Mouse (Mus musculus): Measurements from ENCODE around the gene Cttnbp2nl.

Cttnbp2nl gene

DNA sequence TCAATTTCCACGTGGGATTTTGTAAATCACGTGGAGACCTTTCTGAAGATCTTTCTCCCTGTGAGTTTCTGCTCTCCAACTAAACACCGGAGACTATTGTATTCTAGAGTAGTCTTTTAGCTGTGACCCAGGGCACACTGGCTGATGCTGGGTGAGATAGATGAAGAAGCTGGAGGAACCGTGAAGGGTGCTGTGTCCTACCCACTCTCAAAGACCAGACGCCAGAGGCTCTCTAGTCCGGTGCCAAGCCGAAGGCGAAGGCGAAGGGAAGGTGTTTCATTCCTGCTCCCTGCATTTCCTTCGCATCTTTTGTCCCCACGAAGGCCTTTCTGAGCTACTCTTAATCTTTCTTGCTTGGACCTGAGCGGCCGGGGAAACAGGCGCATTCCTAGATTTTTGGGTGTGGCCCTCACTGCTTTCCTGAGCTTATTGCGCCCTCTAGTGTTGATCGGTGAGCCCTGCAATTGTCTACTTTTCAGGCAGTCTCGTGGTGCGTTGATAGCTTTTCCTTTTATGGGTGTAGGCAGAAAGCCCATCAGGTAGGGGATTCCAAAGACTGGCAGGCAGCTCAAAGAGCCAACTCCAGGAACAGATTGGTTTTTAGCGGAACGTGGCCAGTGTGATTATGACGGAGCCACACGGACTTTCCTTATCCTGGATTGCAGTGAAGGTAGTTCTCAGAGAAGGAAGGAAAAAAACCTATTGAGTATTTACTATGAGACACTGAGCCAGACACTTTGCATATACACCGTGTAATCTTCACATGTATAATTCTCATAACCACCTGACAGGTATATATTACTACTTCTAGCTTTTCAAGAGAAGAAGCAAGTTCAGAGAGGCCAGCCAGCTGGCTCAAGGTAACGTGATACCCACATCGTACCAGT, 5.9 kb upstream of the Cttnbp2nl start:
- DNase-seq = peak; percentile 77

DNA sequence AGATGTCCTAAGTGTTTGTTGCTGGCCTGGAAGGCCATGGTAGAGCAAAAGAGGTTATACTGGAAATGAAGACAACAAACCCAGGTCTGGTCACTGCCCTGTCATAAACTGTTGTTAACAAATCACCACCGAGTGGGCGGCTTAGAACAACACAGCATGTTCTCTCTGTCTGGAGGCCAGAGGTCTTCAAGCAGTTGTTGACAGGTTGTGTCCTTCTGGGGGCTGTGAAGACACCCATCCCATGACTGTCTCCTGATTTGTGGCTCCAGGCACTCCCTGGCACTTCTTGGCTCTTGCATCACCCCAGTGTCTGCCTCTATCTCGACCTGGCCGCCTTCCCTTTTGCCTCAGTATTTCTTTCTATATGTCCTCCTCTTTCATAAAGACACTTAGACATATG, 2.7 kb upstream of the Cttnbp2nl start:
- no peak for DNase-seq

DNA sequence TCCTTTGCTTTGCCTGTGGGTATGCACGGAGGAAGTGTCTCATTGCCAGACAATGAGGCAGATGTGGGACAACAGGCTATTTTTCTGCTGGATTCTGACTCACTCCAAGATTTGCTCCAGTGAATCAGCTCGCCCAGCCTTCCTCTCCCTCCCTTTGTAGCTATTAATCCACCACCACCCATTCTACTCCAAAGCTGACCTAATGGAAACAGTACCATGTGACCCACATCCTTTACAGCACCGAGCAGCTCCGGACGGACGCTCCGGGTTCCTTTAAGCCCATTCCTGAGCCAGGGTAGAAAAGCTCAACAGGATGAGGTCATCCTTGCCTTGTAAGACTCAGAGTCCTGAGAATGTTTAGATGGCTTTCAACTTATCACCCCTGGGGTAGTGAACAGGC, 2.0 kb upstream of the Cttnbp2nl start:
- no peak for DNase-seq

- DNase-seq = no peak
These were observed 704 bp upstream of the Cttnbp2nl start for GRCm38 (mm10) chr3:105053698-105054001.

GRCm38 (mm10) chr3:105052171-105052936, 592 bp downstream of the Cttnbp2nl start:
- DNase-seq = no peak

GRCm38 (mm10) chr3:105051103-105051502, 1.8 kb downstream of the Cttnbp2nl start:
- no peak for DNase-seq

DNA sequence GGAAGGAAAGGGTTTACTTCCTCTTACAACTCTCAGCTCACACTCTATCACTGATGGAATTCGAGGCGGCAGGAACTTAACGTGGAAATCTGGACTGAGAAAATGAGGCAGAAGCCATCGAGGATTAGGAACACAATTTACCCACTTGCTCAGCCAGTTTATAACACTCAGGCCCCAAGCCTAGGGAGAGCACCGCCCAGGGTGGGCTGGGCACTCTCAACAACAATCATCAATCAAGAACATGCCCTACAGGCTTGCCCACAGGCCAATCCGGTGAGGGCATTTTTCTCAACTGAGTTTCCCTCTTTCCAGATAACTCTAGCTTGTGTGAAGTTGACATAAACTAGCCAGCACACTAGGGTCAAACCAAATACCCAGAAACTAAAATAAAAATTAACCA, 3.1 kb downstream of the Cttnbp2nl start:
- no peak for DNase-seq

- no peak for DNase-seq
These were observed 5.3 kb downstream of the Cttnbp2nl start for GRCm38 (mm10) chr3:105047616-105048015.

DNA sequence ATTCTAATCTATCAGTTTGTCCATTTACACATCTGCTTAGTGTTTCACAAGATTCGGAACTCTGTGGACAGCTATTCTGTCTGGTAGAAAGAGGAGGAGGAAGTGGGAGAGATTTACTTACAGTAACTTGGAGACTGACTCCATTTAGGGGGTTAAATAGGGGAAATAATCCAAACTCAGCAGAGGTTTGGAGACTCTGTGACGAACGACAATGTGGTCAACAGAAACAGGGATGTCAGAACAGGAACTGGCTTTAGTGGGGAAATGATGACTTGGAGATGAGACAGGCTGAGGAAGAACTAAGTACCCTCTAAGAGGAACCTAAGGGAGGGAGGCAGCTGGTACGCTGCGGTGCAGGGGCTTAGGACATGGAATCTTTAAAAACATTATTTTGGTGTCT, 6.1 kb downstream of the Cttnbp2nl start:
- DNase-seq = no peak

DNA sequence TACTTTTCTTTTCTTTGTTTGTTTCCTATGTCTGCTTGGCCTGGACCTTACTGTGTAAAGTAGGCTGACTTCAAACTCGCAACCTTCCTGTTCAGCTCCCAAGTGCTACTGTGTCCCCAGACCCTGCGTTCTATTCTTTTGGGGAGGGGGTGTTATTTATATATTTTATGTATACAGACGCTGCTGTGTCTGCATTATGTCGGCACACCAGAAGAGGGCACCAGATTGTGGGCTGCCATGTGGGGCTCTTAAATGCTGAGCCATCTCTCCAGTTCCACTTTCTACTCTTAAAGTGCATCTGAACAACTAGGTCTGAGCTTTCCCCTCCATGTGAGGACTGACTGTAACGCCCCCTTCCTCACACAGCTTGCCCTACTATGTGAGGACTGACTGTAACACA, 9.2 kb downstream of the Cttnbp2nl start:
- no peak for DNase-seq

DNA sequence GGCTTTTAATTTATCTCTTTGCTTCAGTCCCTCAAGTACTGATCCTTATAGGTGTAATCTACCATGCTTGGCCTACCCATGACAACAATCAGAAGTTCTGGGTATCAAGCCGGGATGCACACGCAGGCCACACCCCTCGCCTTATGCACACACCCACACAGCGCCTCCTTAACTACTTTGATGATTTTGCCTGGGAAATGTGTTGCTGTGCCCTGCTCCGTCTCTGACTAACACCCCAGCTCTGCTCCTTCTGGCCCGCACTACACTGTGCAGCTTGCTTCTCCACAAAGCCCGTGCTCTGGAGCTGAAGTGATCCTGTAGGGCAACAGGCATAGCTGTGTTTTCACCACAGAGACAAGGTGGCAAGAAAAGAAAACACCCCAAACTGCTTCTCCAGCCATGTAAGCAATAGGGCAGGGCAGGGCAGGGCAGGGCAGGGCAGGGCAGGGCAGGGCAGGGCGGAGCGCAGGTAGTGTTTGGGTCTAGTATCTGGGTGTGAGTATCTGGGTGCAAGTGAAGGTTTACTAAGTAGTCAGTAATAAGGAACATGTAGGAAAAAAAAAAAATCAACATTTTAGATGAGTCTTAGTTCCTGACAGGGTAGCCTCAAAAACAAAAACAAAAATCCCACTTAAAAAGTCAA, 11.8 kb downstream of the Cttnbp2nl start:
- DNase-seq = no peak

GRCm38 (mm10) chr3:105040002-105040401, 12.9 kb downstream of the Cttnbp2nl start:
- no peak for DNase-seq

DNA sequence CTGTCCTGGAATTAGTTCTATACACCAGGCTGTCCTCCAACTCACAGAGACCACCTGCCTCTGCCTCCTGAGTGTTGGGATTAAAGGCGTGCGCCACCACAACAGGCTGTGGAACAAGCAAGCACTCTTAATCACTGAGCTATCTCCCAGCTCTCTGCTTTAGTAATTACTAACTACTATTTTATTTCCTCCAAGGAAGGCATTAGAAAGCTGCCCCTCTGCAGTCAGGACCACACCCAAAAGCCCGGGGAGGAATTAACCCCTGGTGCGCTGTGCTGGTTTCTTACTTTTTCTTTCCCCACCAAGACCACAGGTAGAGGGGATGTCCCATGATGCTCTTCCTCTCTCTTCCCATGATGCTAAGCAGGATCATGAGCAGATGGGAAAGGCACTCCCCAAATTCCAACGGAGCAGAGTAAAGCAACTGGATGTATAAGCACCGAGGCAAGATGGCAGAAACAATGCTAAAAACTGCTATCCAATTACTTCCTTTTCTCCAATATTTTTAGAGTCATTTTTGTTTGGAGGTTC, 15.6 kb downstream of the Cttnbp2nl start:
- no peak for DNase-seq

DNA sequence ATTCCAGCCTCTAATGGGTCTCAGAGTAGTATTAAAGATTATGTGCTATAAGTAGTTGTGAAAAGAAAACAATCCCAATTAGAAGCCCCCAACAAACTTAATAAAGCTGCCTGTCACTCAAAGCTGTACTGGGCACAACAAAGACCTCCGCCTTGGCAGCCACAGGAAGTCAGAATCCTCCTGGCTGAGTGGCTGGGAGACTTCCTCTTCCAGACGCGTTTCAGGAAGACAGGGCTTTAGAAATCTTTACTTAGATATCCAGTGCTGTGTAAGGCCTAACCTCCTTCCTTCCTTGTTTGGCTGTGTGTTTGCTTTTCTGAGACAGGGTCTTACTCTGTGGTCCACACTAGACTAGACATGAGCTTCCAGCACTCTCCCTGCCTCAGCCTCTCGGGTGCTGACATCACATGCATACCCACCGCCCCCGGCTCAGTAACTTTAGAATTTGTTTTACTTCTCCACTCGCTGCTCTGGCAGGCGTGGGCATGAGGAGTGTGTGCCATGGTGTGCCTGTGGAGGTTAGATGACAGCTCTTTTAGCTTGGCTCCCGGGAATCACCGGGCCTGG, 16.6 kb downstream of the Cttnbp2nl start:
- DNase-seq = no peak

DNA sequence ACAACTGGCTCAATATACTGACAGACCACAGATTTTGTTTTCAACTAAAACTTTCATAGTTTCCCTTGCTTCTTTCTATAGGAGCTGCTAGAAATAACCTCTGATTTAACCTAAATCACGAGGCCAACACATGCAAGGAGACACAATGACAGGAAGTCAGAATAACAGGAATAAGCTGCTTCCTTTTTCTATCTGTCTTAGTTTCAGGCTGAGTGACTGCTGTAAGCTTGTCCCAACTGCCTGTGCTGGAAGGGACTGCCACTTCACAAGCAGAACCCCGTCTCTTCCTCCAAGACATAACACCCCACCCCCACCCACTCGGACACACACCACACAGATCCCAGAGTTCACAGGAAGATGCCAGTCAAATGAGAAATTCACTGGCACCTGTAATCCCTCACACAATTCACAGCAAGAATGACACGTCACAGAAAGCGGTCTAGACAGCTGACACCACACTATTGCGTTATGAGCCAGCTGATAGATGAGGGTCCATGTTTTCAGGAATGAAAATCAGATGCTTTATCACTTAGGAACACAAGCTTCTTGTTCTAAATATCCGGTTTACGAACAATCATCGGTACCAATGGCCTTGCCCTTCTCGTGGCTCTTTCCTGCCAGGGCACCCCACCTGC, 29.5 kb downstream of the Cttnbp2nl start:
- DNase-seq = no peak

DNA sequence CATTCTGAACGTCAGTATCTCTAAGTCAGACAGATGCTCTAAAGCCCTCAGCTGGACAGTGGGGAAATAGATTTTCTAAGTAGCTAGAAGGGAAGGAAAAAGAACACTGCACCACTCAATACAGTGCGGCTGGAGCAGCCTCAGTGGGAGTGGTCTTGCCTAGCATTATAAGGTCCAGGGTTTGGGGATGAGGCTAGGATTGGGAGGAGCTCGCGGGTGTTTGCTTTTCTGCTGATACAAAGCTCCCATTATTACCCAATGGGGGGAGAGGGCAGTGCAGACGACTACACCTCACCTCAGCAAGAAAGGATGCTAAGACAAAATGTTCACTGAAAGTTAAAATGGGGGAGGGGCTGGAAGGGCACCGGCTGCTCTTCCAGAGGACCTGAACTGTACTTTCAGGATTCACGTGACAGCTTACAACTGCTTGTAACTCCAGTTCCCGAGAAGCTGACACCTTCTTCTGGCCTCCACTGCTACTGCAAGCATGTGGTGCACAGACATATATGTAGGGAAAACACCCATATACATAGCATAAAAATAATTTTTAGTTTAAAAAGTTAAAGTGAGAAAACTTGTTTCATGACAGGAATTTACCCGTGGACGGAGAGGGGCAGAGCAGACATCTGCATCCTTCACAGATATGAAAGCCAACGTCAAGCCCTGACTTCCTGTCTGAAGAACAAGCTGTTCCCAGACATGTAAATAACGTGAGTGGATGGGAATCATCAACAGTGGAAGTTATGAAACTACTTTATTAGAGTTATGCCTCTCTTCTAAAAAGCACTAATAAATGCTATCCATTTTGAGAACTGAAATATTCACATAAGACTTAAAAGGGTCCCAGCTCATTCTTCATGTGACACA, 32.9 kb downstream of the Cttnbp2nl start:
- no peak for DNase-seq

DNA sequence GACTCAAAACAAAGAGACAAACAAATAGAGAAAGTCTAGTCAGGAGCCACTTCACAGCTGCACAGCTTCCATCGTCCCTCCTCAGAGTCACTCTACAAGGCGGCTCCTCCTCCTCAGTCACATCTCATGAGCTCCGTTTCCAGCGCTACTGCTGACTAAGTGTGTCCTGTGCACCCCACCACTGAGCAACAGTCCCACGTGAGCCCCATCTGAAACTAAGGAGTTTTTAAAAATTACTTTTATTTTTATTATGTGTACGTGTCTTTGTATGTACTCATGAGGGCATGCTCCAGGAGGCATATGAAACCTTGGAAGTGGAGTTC, 34.2 kb downstream of the Cttnbp2nl start:
- DNase-seq = no peak

DNA sequence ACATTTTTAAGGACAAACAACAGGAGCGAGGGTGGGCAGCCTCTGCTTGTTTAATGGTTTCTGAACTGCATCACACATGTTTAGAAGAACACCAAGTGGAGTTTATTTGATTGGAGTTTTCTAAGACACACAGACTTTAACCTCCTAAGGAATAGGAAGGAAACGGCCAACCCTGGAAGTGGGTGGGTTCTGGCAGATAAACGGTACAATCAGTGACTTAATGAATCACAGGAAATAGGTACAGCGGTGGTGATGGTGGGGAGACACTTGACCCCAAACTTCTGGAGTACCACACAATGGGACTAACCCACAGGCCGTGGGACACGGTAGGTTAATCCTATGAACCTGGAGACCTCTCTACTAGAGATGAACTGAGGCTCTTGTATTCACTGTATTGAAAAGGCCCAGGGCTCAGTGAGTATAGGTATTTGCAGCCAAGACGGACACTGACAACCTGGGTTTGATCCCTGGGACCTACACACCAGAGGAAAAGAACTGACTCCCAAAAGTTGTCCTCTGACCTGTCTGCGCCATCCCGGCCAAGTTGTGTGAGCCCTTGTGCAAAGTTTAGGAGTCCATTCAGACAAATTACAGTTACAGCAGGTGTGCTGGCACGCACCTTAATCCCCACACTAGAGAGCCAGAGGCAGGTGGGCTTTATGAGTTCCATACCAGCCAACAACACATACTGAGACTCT, 34.7 kb downstream of the Cttnbp2nl start:
- no peak for DNase-seq

DNA sequence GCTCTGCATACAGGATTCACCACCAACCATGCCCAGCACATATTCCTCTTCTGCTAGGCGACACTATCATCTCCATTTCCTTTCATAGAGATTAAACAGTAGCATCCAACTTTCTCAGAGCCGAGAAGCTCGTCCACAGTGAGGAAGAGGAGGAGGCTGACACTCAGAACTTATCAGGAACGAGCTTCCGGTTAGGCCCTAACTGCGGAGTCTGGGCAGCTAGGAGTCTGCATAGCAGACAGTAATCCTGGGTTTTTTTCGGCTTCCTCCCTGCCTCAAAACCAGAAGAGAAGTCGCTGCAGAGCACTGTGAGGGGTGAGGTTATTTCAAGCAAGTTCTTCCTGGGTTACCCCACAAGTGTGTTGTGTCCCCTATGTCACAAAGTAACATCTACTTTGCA, 35.6 kb downstream of the Cttnbp2nl start:
- DNase-seq = no peak

- no peak for DNase-seq
These were observed 36.7 kb downstream of the Cttnbp2nl start for GRCm38 (mm10) chr3:105016204-105016603.

- DNase-seq = no peak
These were observed 38.0 kb downstream of the Cttnbp2nl start for GRCm38 (mm10) chr3:105014908-105015307.

Measured in thymus, postnatal 4 days (tissue).